Mouse (Mus musculus): ENCODE results near the gene Kcnk1. TPM values are rescaled to one million over a fixed set of nuclear protein-coding genes. Genes with fewer than 3 reads are reported as not detected.

Kcnk1 gene
- total and polyA plus RNA-seq, 3 experiments = not detected

DNA sequence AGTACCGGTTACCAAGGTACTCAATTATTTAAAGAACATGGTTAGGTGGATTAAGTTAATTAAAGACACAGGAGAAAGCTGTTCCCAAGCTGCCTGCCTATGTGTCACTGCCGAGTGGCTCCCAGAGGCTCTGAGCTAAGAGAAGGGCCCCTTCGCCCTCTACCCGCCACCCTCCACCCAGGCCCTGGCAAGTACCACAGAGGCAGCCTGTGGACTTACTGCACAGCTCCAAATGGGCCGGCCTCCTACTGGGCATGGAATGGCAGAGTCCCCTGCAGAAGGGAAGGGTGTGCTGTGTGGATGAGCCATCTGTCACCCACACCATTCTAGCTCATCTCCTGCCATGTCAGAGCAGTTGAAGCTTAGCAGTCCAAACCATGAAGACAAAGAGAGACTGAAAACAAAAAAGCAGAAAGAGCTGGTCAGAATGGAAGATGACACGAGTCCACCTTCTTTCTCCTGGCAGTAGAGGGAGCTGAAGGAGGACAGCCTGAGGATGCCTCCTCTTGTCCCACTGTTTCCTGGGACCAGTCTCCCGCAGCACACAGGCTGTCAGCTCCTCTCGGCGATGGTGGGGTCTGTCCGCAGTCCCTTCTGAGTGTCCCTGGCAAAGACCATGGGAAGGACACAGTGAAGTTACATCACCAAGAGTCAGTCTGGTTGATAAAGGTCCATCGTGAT, 11.5 kb downstream of the Kcnk1 start:
- TF ChIP-seq HCFC1 (IDR thresholded peaks at IDR 0.05; ENCODE audit: low read depth, low read length) (no peak), CHD2 (IDR thresholded peaks at IDR 0.05; ENCODE audit: low read length) (no peak), E2F4 (IDR thresholded peaks at IDR 0.05; ENCODE audit: insufficient replicate concordance, low read depth, low read length) (no peak), SMC3 (IDR thresholded peaks at IDR 0.05; ENCODE audit: low read depth, low read length) (no peak), JUND (conservative IDR thresholded peaks at IDR 0.05; ENCODE audit: low read depth, low read length) (no peak), GABPA (IDR thresholded peaks at IDR 0.05; ENCODE audit: insufficient replicate concordance, low read depth, low read length) (no peak), MAFK (IDR thresholded peaks at IDR 0.05; ENCODE audit: insufficient replicate concordance, low read length) (no peak), JUN (IDR thresholded peaks at IDR 0.05; ENCODE audit: insufficient read depth, low read depth, low read length) (no peak), CHD1 (IDR thresholded peaks at IDR 0.05; ENCODE audit: low read depth, low read length) (no peak), USF1 (IDR thresholded peaks at IDR 0.05; ENCODE audit: low read depth, low read length) (no peak), NRF1 (IDR thresholded peaks at IDR 0.05; ENCODE audit: low read depth, low read length) (no peak), IRF4 (IDR thresholded peaks at IDR 0.05; ENCODE audit: low read depth, low read length) (no peak)
- H3K9me3 ChIP-seq (replicated peaks; ENCODE audit: low read length) = no peaks in the 10 kb centered on the region
- no peaks in the 10 kb centered on the region for H3K79me2 ChIP-seq (replicated peaks; ENCODE audit: control insufficient read depth, extremely low read depth, insufficient read depth, poor library complexity, severe bottlenecking)
- dilution Hi-C loops (cut with MboI; ENCODE audit: extremely low pct_ligation_motif_present, extremely low pct_unique_long_range_greater_than_20kb, low sequenced_read_pairs) (no loop called here), in situ Hi-C loops (cut with MboI; ENCODE audit: low pct_ligation_motif_present, low pct_unique_long_range_greater_than_20kb, low sequenced_read_pairs) (no loop called here)
- H3K27me3 ChIP-seq (replicated peaks) = peaks cover 71% of the 10 kb centered on the region
- H3K4me2 ChIP-seq (ENCODE audit: insufficient read depth, low read depth, poor library complexity, severe bottlenecking) = no peak overlapping the region
- no peak overlapping the region for H3K4me3 ChIP-seq (replicated peaks in 1 of 3; ENCODE audit: low read depth in 2 of 3, low read length in 2 of 3, poor library complexity in 1 of 3)
- no peak for DNase-seq (ENCODE audit: extremely low read depth)
- no peak overlapping the region for H3K27ac ChIP-seq (ENCODE audit: insufficient read depth, low read depth)
- no peak overlapping the region for H3K9ac ChIP-seq (ENCODE audit: insufficient read depth, low read depth)
- no peaks in the 10 kb centered on the region for H3K4me1 ChIP-seq (ENCODE audit: control insufficient read depth in 1 of 2, insufficient read depth in 2 of 2)
- no peaks in the 10 kb centered on the region for H3K36me3 ChIP-seq (replicated peaks in 1 of 2; ENCODE audit: control insufficient read depth in 1 of 2, insufficient read depth in 1 of 2, low read length in 1 of 2)

DNA sequence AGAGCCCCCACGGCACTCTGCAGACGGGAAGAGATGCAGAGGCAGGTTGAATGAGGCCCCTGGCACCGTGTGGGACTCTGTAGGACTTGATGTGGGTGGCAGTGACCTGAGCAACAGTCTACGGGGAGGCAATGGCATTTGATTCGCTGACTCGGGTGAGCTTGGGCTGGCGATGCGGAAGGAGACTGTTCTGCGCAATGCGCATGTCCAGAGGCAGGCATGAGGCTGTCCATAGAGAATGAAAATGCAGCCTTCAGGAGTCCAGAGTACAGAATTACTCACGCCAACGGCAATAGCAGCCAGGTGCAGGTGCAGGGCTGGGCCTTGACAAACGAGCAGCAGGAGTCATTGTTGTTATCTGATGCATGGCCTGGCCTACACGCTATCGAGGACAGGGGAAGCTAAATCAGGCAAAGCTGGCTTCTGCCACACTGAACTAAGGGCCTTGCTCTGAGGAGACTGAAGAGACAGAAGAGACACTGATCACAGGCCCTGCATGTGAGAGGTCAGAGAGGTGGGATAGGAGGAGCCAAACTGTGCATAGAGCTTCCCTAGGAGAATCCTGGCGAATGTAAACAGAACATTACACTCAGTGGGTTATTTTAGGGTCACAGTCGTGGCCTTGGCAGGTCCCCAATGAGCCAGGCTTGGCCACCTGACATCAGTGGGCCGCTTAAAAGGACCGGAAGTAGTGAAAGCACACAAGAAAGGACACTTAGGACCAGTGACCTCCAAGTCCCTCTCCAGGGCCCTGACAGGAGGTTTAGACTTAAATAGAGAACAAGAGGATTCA, 12.8 kb downstream of the Kcnk1 start:
- in situ Hi-C loops (cut with MboI; ENCODE audit: low pct_ligation_motif_present, low pct_unique_long_range_greater_than_20kb, low sequenced_read_pairs) (no loop called here), dilution Hi-C loops (cut with MboI; ENCODE audit: extremely low pct_ligation_motif_present, extremely low pct_unique_long_range_greater_than_20kb, low sequenced_read_pairs) (no loop called here)
- H3K9me3 ChIP-seq (replicated peaks; ENCODE audit: low read length) = no peaks in the 10 kb centered on the region
- no peaks in the 10 kb centered on the region for H3K4me1 ChIP-seq (ENCODE audit: control insufficient read depth in 1 of 2, insufficient read depth in 2 of 2)
- H3K4me3 ChIP-seq (replicated peaks in 1 of 3; ENCODE audit: low read depth in 2 of 3, low read length in 2 of 3, poor library complexity in 1 of 3) = no peak overlapping the region
- H3K9ac ChIP-seq (ENCODE audit: insufficient read depth, low read depth) = no peak overlapping the region
- no peak overlapping the region for H3K4me2 ChIP-seq (ENCODE audit: insufficient read depth, low read depth, poor library complexity, severe bottlenecking)
- no peaks in the 10 kb centered on the region for H3K79me2 ChIP-seq (replicated peaks; ENCODE audit: control insufficient read depth, extremely low read depth, insufficient read depth, poor library complexity, severe bottlenecking)
- DNase-seq (ENCODE audit: extremely low read depth) = no peak
- H3K36me3 ChIP-seq (replicated peaks in 1 of 2; ENCODE audit: control insufficient read depth in 1 of 2, insufficient read depth in 1 of 2, low read length in 1 of 2) = no peaks in the 10 kb centered on the region
- no peak for TF ChIP-seq MXI1 (IDR thresholded peaks at IDR 0.05; ENCODE audit: low read depth, low read length)
- TF ChIP-seq POLR2AphosphoS2 (IDR thresholded peaks at IDR 0.05; ENCODE audit: low read depth, low read length) = no peak
- TF ChIP-seq USF1 (IDR thresholded peaks at IDR 0.05; ENCODE audit: low read depth, low read length) = no peak
- TF ChIP-seq USF2 (conservative IDR thresholded peaks at IDR 0.05; ENCODE audit: low read depth, low read length) = no peak
- TF ChIP-seq RCOR1 (conservative IDR thresholded peaks at IDR 0.05; ENCODE audit: low read depth, low read length) = no peak
- no peak for TF ChIP-seq RAD21 (IDR thresholded peaks at IDR 0.05; ENCODE audit: low read depth, low read length)
- TF ChIP-seq KAT2A (IDR thresholded peaks at IDR 0.05; ENCODE audit: insufficient replicate concordance, low read length) = no peak
- TF ChIP-seq MYC (IDR thresholded peaks at IDR 0.05; ENCODE audit: low read depth, low read length) = no peak
- TF ChIP-seq TCF12 (IDR thresholded peaks at IDR 0.05; ENCODE audit: low read depth, low read length) = no peak
- no peak for TF ChIP-seq ZKSCAN1 (IDR thresholded peaks at IDR 0.05; ENCODE audit: borderline replicate concordance, low read depth, low read length)
- TF ChIP-seq BHLHE40 (IDR thresholded peaks at IDR 0.05; ENCODE audit: low read depth, low read length) = no peak
- TF ChIP-seq E2F4 (IDR thresholded peaks at IDR 0.05; ENCODE audit: insufficient replicate concordance, low read depth, low read length) = no peak
- no peak for TF ChIP-seq MAX (IDR thresholded peaks at IDR 0.05; ENCODE audit: low read length)
- TF ChIP-seq GABPA (IDR thresholded peaks at IDR 0.05; ENCODE audit: insufficient replicate concordance, low read depth, low read length) = no peak
- TF ChIP-seq EP300 (IDR thresholded peaks at IDR 0.05; ENCODE audit: low read length) = no peak
- no peak for TF ChIP-seq ZMIZ1 (IDR thresholded peaks at IDR 0.05; ENCODE audit: low read depth, low read length)
- no peak for TF ChIP-seq ETS1 (conservative IDR thresholded peaks at IDR 0.05; ENCODE audit: low read depth, low read length)
- TF ChIP-seq ZC3H11A (IDR thresholded peaks at IDR 0.05; ENCODE audit: low read depth, low read length) = no peak
- H3K27ac ChIP-seq (ENCODE audit: insufficient read depth, low read depth) = no peak overlapping the region
- peaks cover 74% of the 10 kb centered on the region for H3K27me3 ChIP-seq (replicated peaks)

All from CH12.LX (cell line).